Mouse (Mus musculus) T-helper 2 cell (primary cell): ENCODE data around the gene Ubxn6.

Experiments used
- in situ Hi-C: fragments of 300-600 bp; cut with MboI, MseI; formaldehyde crosslinking; loops from one replicate; pipeline ENCODE4 v1.15.1; 2025; ENCODE audit warnings: high pct_unique_total_duplicates

Gene Ubxn6

DNA sequence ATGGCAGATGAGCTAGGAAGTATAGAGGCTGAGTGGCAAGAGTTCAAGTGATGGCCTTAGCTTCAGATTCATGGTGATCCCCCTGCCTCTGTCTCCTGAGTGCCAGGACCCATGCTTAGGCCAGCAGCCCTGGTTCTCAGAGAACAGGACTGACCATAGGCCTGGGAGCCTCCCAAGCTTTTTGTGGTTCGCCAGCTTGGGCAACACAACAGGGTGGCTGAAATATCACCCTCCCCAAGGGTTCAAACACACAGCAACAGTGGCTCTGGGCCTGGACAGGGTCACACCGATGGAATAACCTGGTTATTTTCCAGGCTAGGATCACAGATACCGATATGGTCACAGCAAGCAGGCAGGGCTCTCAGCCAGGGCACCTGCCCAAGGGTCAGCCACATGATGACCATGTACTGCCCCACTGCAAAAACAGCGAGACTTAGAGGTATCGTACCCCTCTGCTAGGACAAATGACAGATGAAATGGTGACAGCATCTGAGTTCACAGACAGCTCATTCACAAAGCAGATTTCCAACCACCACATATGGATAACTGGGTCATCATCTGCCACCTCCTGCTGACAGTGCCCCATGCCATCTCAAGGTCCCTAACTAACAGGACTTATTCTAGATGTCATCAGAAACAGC, 46.9 kb downstream of the Ubxn6 start:
- in situ Hi-C loops = no loop called here

GRCm38 (mm10) chr17:56026881-56027280, 47.9 kb downstream of the Ubxn6 start:
- in situ Hi-C loops = no loop called here

GRCm38 (mm10) chr17:56026303-56026702, 48.5 kb downstream of the Ubxn6 start:
- in situ Hi-C loops = no loop called here

DNA sequence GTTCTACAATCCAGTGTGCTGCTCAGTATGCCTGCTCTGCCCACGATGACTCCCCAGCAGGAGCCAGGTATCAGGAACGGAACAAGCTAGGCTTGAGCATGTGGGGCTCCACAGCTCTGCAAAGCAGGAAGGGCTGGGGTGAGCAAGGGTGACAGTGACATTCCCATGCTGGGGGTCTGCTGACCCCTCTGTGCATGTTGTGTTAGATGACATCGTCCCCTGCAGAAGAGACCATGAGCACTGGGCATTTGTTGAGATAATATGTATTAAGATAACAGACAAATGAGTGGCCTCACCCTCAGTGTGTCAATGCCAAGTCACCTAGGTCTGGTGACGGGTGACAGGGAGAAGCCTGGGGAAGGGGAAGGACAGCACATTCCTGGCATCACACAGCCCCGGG, 49.9 kb downstream of the Ubxn6 start:
- in situ Hi-C loops = loop anchor here (25.0 kb wide), 1 partner anchor 1262 kb away; the partner anchor contains the start of gene Vav1

GRCm38 (mm10) chr17:56024476-56024875, 50.4 kb downstream of the Ubxn6 start:
- in situ Hi-C loops = loop anchor here (25.0 kb wide), 1 partner anchor 1263 kb away; the partner anchor contains the start of gene Vav1

- in situ Hi-C loops = loop anchor here (25.0 kb wide), 1 partner anchor 1264 kb away; the partner anchor contains the start of gene Vav1
These were observed 51.4 kb downstream of the Ubxn6 start for GRCm38 (mm10) chr17:56023386-56023785.

GRCm38 (mm10) chr17:56022989-56023290, 51.9 kb downstream of the Ubxn6 start:
- in situ Hi-C loops = loop anchor here (25.0 kb wide), 1 partner anchor 1264 kb away; the partner anchor contains the start of gene Vav1

- in situ Hi-C loops = loop anchor here (25.0 kb wide), 1 partner anchor 1265 kb away; the partner anchor contains the start of gene Vav1
These were observed 52.5 kb downstream of the Ubxn6 start for GRCm38 (mm10) chr17:56022131-56022988.

DNA sequence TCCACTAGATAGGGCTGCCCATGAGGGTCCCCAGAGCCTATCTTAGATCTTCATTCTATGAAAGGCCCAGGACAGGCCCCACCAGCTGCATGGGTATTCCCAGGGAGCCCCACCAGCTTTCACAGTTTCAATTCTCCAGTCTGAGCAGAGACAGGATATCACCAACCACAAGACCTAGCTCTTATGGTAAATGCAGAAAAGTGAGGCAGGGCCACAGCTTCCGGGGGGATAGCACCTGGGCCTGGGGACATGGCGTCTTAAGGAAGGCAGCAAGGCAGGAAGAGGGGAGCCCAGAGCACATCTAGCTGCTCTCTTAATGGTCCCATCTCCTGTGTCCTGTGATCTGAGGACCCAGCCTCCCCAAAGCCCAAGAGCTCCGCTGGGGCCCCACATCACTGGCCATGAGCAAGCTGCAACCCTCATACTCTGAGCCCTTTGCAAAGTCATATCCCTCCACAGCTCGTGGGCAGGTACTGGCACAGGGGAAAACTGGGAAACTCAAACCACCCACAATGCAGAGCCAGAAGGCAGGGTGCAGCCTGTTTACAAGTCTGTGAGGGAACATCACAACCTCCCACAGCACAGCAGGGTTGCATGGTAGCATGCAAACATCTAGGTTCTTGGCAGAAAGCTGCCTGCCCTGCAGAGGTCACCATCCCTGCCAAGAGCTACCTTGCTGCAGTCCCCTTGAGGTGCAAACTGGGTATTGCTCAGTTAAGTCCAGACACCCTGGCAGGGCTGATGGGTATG, 53.5 kb downstream of the Ubxn6 start:
- in situ Hi-C loops = loop anchor here (25.0 kb wide), 1 partner anchor 1266 kb away; the partner anchor contains the start of gene Vav1

GRCm38 (mm10) chr17:56020400-56021084, 54.3 kb downstream of the Ubxn6 start:
- in situ Hi-C loops = loop anchor here (25.0 kb wide), 1 partner anchor 1267 kb away; the partner anchor contains the start of gene Vav1

- in situ Hi-C loops = loop anchor here (25.0 kb wide), 1 partner anchor 1269 kb away; the partner anchor contains the start of gene Vav1
These were observed 56.3 kb downstream of the Ubxn6 start for GRCm38 (mm10) chr17:56018347-56019131.

GRCm38 (mm10) chr17:56017848-56018247, 57.0 kb downstream of the Ubxn6 start:
- in situ Hi-C loops = loop anchor here (25.0 kb wide), 1 partner anchor 1269 kb away; the partner anchor contains the start of gene Vav1
